Mouse (Mus musculus) thymus, adult 2 months (tissue): Measurements from ENCODE around the gene Reck.

Source experiments
- CTCF ChIP-seq: fragments of 200-500 bp; IDR thresholded peaks from 2 replicates; pipeline ENCODE4 v1.5.1; 2012; ENCODE audit warnings: mild to moderate bottlenecking, control low read depth, low read length, moderate library complexity, borderline replicate concordance; ENCODE audit not compliant: control insufficient read depth, poor library complexity, insufficient read depth; ENCODE audit errors: extremely low read depth
- POLR2A ChIP-seq: fragments of 200-500 bp; IDR thresholded peaks from 2 replicates; pipeline ENCODE4 v1.6.1; 2012; ENCODE audit warnings: mild to moderate bottlenecking, low read length, control low read depth, moderate library complexity; ENCODE audit not compliant: control insufficient read depth, poor library complexity, insufficient read depth; ENCODE audit errors: extremely low read depth

GRCm38 (mm10) chr4:43875160-43875918, at the start of gene Reck:
- no peak for TF ChIP-seq CTCF
- TF ChIP-seq POLR2A, result 0 out of 2 replicates have a peak, but pooled peaks have one; percentile 25
